Mouse (Mus musculus): ENCODE results near the gene Prox2. TPM values are rescaled to one million over a fixed set of nuclear protein-coding genes. Genes with fewer than 3 reads are reported as not detected.

Gene Prox2
- polyA plus RNA-seq, 1 experiment = 5.3 TPM

DNA sequence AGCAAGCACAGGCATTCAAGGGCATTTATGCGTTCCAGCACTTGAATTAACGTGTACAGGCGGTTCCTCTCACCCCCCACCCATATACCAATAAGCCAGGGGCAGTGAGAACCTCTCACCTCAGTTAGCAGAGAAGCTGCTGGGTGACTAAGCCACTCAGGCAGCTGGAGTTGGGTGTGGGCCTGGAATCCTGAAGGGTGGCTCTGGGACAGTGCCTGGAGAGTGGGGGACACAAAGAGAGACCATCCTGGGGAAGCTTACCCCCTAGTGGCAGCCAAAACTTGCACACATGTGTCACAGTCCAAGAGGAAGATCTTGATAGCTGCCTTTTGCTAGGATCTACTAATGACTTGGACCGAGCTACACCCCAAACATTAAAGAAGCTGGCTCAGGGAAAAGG is 26.1 kb upstream of the Prox2 start:
- no peak for TF ChIP-seq GATA1 (IDR thresholded peaks at IDR 0.05; ENCODE audit: low read length)

DNA sequence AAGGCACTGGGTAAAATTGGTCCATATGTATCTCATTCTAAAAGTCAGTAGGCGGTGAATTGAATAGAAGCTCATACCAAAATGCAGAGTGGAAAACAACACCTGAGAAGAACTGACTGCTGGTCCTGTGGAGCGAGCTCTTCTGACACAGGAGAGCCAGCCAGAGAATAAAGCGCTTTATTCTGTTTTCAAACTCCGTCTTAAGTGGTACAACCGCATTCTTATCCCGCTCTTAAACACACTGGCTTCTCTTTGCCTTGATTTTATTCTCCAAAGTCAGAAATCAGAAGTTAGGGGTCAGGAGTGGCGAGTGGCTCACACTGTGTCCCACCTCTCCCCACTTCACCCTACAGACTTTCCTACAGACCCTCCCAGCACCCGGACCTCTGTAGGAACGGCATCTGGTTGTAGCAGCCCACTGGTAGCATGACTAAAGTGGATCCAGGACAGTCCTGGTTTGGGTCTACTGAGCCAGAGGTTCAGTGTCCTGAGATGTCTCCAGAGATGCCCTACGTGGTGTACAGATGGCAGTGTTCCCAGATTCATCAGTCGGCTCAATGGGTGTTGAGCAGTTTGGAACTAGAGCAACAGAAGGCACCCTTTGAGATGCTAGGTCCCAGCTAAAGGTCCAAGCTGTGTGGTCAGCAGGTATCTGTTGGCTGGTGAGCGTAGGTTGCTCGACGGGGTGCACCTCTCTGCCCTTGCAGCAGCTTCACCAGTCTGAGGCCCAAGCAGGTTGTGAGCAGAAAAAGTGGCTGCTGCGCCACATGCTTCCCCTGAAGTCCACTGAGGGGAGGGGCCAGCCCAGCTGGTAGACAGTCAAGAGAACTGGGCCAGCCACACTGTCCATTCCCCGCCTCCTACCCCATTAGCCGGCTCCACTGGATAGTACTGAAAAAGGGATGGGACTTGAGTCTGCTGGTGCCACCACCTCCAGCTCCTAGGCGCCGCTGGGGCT is 25.2 kb upstream of the Prox2 start:
- no peak for TF ChIP-seq GATA1 (IDR thresholded peaks at IDR 0.05; ENCODE audit: low read length)

DNA sequence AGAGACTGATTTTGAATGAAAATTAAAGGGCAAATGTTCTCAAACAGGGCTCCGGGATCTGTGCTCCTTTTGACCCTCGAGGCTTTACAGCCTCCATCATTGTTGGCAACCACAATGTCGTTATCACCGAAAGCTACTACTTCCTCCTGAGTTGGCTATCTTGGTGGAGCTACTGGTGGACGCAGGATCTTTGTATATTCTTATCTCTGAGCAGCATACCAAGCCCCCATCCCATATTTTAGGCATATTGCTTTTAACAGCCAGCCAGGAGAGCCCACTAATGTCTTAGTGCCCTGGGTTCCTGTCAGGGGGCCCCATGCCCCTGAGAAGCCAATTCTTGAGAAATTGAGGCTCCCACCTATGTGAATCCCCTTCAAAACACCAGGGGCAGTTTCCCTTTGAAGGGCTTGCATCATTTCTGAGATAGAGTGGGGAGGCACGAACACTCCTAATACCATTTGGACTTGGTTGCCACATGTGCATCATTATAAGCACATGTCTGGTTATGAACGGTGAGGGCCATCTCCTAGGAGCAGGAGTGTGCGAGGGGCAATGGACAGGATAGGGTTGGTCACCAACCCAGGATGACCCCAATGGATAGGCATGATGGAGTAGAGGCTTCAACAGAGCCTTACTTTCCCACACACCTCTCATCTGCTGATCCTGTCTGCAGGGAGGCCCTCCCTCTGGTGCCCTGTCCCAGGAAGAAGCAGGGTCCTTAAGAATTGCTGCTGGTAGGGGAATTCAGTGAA is 23.7 kb upstream of the Prox2 start:
- no peak for TF ChIP-seq GATA1 (IDR thresholded peaks at IDR 0.05; ENCODE audit: low read length)

DNA sequence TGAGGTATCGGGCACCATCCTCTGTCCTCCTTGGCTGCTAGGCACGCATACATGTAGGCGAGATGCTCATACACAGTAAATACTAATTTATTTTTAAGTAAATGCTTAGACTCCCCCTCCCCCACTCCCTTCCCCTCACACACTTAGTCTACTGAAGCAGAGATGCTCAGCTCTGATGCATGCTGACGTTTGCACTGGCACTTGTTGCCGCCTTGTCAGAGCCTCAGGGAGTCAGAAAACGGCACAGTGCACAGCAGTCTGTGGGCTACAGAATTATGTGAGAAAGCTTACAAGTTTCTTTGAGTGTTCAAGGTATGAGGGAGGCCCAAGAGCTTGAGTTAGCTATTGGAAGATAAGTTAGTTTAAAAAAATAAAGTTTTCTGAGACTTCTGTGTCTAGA is 20.8 kb upstream of the Prox2 start:
- no peak for TF ChIP-seq GATA1 (IDR thresholded peaks at IDR 0.05; ENCODE audit: low read length)

DNA sequence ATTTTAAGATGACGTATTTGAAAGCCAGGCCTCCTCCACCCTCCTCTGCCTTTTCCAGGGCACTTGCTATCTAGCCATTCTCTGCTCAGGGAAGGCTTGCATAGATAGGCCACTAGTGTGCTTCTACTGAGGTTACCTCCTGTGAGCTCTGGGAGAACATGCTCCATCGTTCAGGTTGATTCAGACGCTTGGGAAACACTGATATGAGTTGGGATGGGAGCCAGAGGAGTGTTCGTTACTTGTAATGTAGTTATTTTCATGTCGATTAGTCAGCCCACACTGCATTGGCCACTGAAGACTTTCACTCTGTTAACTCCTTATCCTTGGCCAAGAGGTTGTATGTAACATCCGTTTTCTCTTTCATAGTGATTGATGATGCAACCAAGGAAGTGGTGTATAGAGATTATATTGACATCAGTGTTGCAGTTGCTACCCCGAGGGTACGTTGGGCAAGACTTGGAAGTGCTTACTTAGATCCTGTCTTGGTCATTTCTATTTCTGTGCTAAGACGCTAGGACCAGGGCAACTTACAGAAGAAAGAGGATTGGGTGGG is 18.9 kb upstream of the Prox2 start:
- TF ChIP-seq GATA1 (IDR thresholded peaks at IDR 0.05; ENCODE audit: low read length) = no peak

DNA sequence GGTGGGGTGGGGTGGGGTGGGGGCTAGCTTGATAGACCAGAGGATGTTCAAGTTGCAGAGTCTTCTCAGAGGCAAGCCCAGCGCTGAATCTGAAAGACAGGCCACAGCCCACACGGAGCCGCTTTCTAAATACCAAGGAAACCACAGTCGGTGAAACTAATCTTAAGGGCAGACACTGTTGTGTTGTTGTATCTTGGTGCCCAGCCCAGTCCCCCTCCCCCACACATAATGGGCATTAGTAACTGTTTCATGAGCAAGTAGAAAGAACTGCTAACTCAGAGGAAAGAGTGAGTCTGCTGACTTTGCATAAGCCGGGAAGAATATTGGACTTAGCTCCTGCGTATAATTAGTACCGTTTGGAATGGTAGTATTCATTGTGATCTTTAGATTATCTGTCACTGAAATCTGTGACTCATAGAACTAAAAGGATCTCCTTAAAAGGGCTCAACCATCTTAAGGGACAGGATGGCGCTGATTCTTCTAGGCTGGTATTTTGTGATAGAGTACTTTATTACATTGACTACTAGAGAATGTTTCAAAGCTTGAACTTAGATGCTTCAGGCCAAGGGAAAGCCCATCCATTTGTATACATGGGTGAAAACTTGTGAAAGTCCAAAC is 16.5 kb upstream of the Prox2 start:
- no peak for TF ChIP-seq GATA1 (IDR thresholded peaks at IDR 0.05; ENCODE audit: low read length)

DNA sequence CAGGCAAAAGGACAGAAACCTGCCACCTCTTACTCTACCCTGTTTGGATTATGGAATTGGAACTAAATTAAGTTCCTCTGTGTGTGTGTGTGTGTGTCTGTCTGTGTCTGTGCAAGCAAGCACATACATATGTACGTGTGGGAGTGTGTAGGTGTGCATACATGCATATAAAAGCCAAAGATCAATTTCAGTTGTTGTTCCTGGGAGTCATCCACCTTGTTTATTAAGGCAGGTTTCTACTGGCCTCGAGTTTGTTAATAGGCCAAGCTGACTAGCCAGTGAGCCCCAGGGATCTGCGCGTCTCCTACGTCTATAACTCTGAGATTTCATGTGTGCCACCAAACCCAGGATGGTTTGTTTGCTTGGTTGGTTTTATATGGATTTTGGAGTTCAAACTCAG is 14.2 kb upstream of the Prox2 start:
- TF ChIP-seq GATA1 (IDR thresholded peaks at IDR 0.05; ENCODE audit: low read length) = no peak

- TF ChIP-seq GATA1 (IDR thresholded peaks at IDR 0.05; ENCODE audit: low read length) = no peak
Measured at GRCm38 (mm10) chr12:85123645-85124044, 13.1 kb upstream of the Prox2 start.

DNA sequence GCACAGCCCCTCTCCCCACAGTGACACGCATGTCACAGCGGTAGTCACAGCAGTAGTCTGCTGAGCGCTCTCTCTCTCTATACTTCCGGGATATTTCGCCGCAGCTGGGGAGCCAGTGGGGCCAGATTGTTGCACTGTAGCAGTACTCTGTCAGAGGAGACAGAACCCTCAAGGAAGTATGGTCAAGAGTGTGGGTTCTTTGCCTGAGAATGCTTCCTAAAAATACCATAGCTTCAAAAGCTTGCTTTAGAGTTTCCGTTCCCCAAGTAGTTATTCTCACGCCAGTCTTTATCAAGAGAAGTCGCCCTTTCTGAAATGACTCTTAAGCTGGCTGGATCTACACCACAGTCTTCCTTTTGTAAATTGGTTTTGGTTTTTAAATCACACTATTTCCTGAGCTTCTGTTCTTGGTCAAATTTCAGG is 12.6 kb upstream of the Prox2 start:
- TF ChIP-seq GATA1 (IDR thresholded peaks at IDR 0.05; ENCODE audit: low read length) = no peak

- no peak for TF ChIP-seq GATA1 (IDR thresholded peaks at IDR 0.05; ENCODE audit: low read length)
Measured at GRCm38 (mm10) chr12:85121806-85122459, 11.4 kb upstream of the Prox2 start.

- no peak for TF ChIP-seq GATA1 (IDR thresholded peaks at IDR 0.05; ENCODE audit: low read length)
Measured at GRCm38 (mm10) chr12:85115678-85116077, 5.1 kb upstream of the Prox2 start.

- no peak for TF ChIP-seq GATA1 (IDR thresholded peaks at IDR 0.05; ENCODE audit: low read length)
Measured at GRCm38 (mm10) chr12:85113917-85114316, 3.4 kb upstream of the Prox2 start.

GRCm38 (mm10) chr12:85113337-85113736 is 2.8 kb upstream of the Prox2 start:
- no peak for TF ChIP-seq GATA1 (IDR thresholded peaks at IDR 0.05; ENCODE audit: low read length)

GRCm38 (mm10) chr12:85112550-85113251 is 2.1 kb upstream of the Prox2 start:
- no peak for TF ChIP-seq GATA1 (IDR thresholded peaks at IDR 0.05; ENCODE audit: low read length)

All from G1E-ER4 (cell line).